10 mouse cellular contexts compared by ENCODE assay signal in the genomic region with DNA sequence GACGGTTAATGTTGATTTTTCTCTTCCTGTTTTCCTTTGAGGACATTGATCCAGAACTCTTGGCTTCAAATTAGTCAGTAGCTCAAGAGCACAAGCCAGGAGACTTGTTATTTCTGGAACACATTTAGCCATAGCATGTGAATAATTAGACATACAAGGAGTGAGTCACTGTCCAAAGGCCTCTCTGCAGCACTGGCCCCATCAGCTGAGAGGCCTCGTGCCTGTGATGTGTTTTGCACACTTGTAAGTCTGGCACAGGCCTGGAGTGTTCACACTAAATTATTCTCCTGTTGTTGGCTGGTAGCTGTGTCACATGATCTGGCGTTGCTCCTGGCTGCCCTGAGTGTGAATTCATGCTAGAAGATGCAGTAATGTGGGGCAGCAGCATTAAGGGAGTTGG.
DNase-seq lines count a peak whose midpoint lies in the region; ATAC-seq and TF ChIP-seq lines count a peak whose summit lies in the region.
"Had no signal": no experiment of that assay in that cellular context is flagged by ENCODE, and none has a peak within 500 bp of the region (broad histone marks: within the 10 kb centered on the region; RNA-seq: fewer than 3 reads in every experiment).

No protein-coding gene starts in this region.

- no peak for TF ChIP-seq CTCF in lung, adult 2 months (IDR thresholded peaks at IDR 0.05; ENCODE audit: insufficient read depth, low read length)

- no peak overlapping the region for H3K4me3 ChIP-seq in lung, embryonic 16.5 days (ENCODE audit: low read length)
- no peak overlapping the region for H3K4me3 ChIP-seq in lung, adult 2 months (replicated peaks; ENCODE audit: extremely low read depth, low read depth, low read length)
- H3K4me3 ChIP-seq in midbrain, embryonic 11.5 days (ENCODE audit: low read depth, low read length): no peak overlapping the region

- 43% methylated on average over 3 of the region's 3 CpGs for WGBS in lung, embryonic 16.5 days
- 27% methylated on average over 3 of the region's 3 CpGs for WGBS in lung, adult 2 months
- 78% methylated on average over 3 of the region's 3 CpGs for whole genome bisulfite sequencing in midbrain, embryonic 11.5 days

- DNase-seq in gastrocnemius, postnatal 14 days: peak; percentile 12
- DNase-seq in gastrocnemius, postnatal 10 days: no peak
- no peak for DNase-seq in lung, adult 2 months
- DNase-seq in kidney, postnatal 25 days: peak; percentile 47 to 76
- no peak for DNase-seq in layer of hippocampus, postnatal 14 days (ENCODE audit: low spot score in 2 of 2)
- DNase-seq in frontal cortex, postnatal 25 days (ENCODE audit: low spot score in 2 of 2): no peak
- no peak for DNase-seq in midbrain, embryonic 11.5 days (ENCODE audit: low spot score, missing footprints)
- DNase-seq: B cell, adult 2 months had no signal

- H3K27ac ChIP-seq in lung, embryonic 16.5 days (ENCODE audit: low read length): no peak overlapping the region
- H3K27ac ChIP-seq in midbrain, embryonic 11.5 days (ENCODE audit: low read depth, low read length): no peak overlapping the region
- H3K27ac ChIP-seq: liver, embryonic 14.5 days had no signal

- peak; percentile 92 for ATAC-seq in lung, embryonic 16.5 days (ENCODE audit: low read depth)
- no peak for ATAC-seq in midbrain, embryonic 11.5 days (ENCODE audit: low FRiP score)

- TF ChIP-seq POLR2A in lung, adult 2 months (IDR thresholded peaks at IDR 0.05; ENCODE audit: borderline replicate concordance, extremely low read depth, low read depth, low read length): no peak

- H3K27me3 ChIP-seq in lung, embryonic 16.5 days (ENCODE audit: control insufficient read depth, insufficient read depth, low read depth, low read length): no peaks in the 10 kb centered on the region
- H3K27me3 ChIP-seq in midbrain, embryonic 11.5 days (ENCODE audit: control insufficient read depth, insufficient read depth, low read length): no peaks in the 10 kb centered on the region

- H3K9me3 ChIP-seq in lung, embryonic 16.5 days (ENCODE audit: control insufficient read depth, low read length): no peaks in the 10 kb centered on the region
- no peaks in the 10 kb centered on the region for H3K9me3 ChIP-seq in midbrain, embryonic 11.5 days (ENCODE audit: control insufficient read depth, low read length)

- intact Hi-C loops in gastrocnemius, postnatal 14 days (cut with DNase I; ENCODE audit: low total_unique reads): no loop called here

- peaks cover 3% of the 10 kb centered on the region; the same call in 1 of the 2 replicates for H3K36me3 ChIP-seq in lung, embryonic 16.5 days (ENCODE audit: control insufficient read depth, insufficient read depth, low read length)
- H3K36me3 ChIP-seq in midbrain, embryonic 11.5 days (ENCODE audit: control insufficient read depth, insufficient read depth, low read length): no peaks in the 10 kb centered on the region

- no peak overlapping the region for H3K4me2 ChIP-seq in lung, embryonic 16.5 days (ENCODE audit: low read depth, low read length)
- H3K4me2 ChIP-seq in midbrain, embryonic 11.5 days: no peak overlapping the region

- no peak overlapping the region for H3K9ac ChIP-seq in lung, embryonic 16.5 days (ENCODE audit: low read length)
- H3K9ac ChIP-seq in midbrain, embryonic 11.5 days (ENCODE audit: low read length): no peak overlapping the region
- H3K9ac ChIP-seq: liver, embryonic 14.5 days had no signal

- H3K4me1 ChIP-seq in lung, embryonic 16.5 days (replicated peaks; ENCODE audit: control insufficient read depth, insufficient read depth, low read length): peaks cover 4% of the 10 kb centered on the region
- H3K4me1 ChIP-seq in lung, adult 2 months (ENCODE audit: control insufficient read depth, insufficient read depth, low read length): peaks cover 12% of the 10 kb centered on the region
- no peaks in the 10 kb centered on the region; the same call in 1 of the 2 replicates for H3K4me1 ChIP-seq in midbrain, embryonic 11.5 days (ENCODE audit: control insufficient read depth, insufficient read depth, low read length)

Comparison
In these comparisons a context has a peak if more than half of its experiments do, and no peak if none do; other contexts are left out.
1. DNase-seq: peak in gastrocnemius, postnatal 14 days (single experiment) and kidney, postnatal 25 days (2 of 2); none in gastrocnemius, postnatal 10 days (single experiment), lung, adult 2 months (single experiment), layer of hippocampus, postnatal 14 days (0 of 2), frontal cortex, postnatal 25 days (0 of 2) and midbrain, embryonic 11.5 days (single experiment).